Mouse (Mus musculus) bone marrow macrophage, adult 2 months (primary cell): ENCODE measurements around the gene Nme7. TPM values are rescaled to one million over a fixed set of nuclear protein-coding genes. Genes with fewer than 3 reads are reported as not detected.

ENCODE experiments used
- H3K27ac ChIP-seq: 2 replicates; pipeline ENCODE4 v1.5.1; 2012; ENCODE audit warnings: low read depth, low read length; ENCODE audit not compliant: insufficient read depth
- H3K4me1 ChIP-seq: 2 replicates; pipeline ENCODE4 v1.6.1; 2012; ENCODE audit warnings: low read length; ENCODE audit not compliant: control insufficient read depth, insufficient read depth
- H3K4me3 ChIP-seq: 2 replicates; pipeline ENCODE4 v1.5.1; 2012; ENCODE audit warnings: mild to moderate bottlenecking, low read length, moderate library complexity; ENCODE audit not compliant: insufficient read depth
- CTCF ChIP-seq: IDR thresholded peaks from 2 replicates; pipeline ENCODE4 v1.5.1; 2012; ENCODE audit warnings: low read depth, mild to moderate bottlenecking, low read length, moderate library complexity
- POLR2A ChIP-seq: IDR thresholded peaks from 2 replicates; pipeline ENCODE4 v1.6.1; 2012; ENCODE audit warnings: mild to moderate bottlenecking, low read depth, low read length, borderline replicate concordance
- polyA plus RNA-seq: library from polyadenylated mRNA; stranded (reverse); fragments of >200 nt; gene quantifications from 2 replicates; pipeline ENCODE4 v1.2.4, GENCODE M21; 2012; ENCODE audit not compliant: missing spikeins, insufficient read depth, insufficient read length

The Nme7 gene
- polyA plus RNA-seq, 1 experiment = 16.0 TPM

- TF ChIP-seq POLR2A (no peak), CTCF (no peak)
- Histone ChIP-seq H3K4me1 (peaks cover 6% of the 10 kb centered on the region), H3K4me3 (no peak overlapping the region), H3K27ac (peak overlapping the region; percentile 37; the same call in 1 of the 2 replicates)
Measured at GRCm38 (mm10) chr1:164397672-164398071, 93.8 kb downstream of the Nme7 start.

- Histone ChIP-seq H3K4me3 (no peak overlapping the region), H3K27ac (no peak overlapping the region), H3K4me1 (peaks cover 6% of the 10 kb centered on the region)
- TF ChIP-seq CTCF = no peak
- TF ChIP-seq POLR2A = no peak
Measured at GRCm38 (mm10) chr1:164399578-164399977, 95.7 kb downstream of the Nme7 start.

DNA sequence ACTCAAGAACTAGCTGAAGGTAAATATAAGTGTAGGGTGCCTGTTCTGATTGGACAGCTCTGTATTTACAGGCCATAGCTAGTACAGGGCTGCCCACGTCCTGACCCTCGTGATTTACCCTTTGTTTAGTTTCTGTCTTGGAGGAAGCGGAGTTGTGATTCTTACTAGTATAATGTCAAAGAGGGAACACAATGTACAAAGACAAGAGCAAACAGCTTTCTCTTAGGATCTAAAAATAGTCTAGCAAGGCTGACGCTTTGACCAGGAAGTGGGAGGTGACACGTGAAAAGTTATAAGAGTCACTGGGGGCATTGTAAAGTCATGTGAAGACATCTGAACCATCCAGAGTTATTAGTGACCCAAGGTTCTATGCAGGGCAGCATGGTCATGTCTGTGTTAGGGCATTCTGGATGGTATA, 101.5 kb downstream of the Nme7 start:
- Histone ChIP-seq H3K4me3 (no peak overlapping the region), H3K27ac (peak overlapping the region; percentile 73), H3K4me1 (peaks cover 13% of the 10 kb centered on the region)
- TF ChIP-seq POLR2A (no peak), CTCF (no peak)

- Histone ChIP-seq H3K4me1 (peaks cover 13% of the 10 kb centered on the region), H3K4me3 (no peak overlapping the region), H3K27ac (no peak overlapping the region)
- TF ChIP-seq CTCF (no peak), POLR2A (no peak)
Measured at GRCm38 (mm10) chr1:164406506-164406905, 102.6 kb downstream of the Nme7 start.

GRCm38 (mm10) chr1:164408655-164409054, 104.7 kb downstream of the Nme7 start:
- Histone ChIP-seq H3K4me3 (no peak overlapping the region), H3K27ac (no peak overlapping the region), H3K4me1 (peaks cover 13% of the 10 kb centered on the region)
- TF ChIP-seq POLR2A (no peak), CTCF (no peak)

- TF ChIP-seq POLR2A (no peak), CTCF (no peak)
- no peaks in the 10 kb centered on the region; the same call in 1 of the 2 replicates for H3K4me1 ChIP-seq
- H3K4me3 ChIP-seq = no peak overlapping the region
- no peak overlapping the region for H3K27ac ChIP-seq
Measured at GRCm38 (mm10) chr1:164411306-164411705, 107.4 kb downstream of the Nme7 start.

DNA sequence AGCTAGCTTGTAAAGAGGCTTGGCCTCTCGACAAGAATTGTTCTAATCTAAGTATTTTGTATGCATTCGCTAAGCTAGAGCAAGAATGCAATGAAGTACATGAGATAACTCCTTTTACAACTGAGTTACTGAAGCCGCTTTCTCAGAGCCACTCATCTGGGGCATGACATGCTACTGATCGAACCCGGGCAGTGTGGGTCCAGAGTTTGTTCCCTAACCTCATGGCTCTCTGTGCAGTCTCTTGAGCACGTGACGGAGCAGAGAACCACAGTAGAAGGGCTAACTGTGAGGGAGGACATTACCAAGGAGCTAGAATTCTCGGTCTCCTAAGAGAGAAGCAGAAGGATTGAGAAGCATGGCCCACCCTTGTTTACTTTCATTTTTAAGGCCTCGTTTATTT, 109.0 kb downstream of the Nme7 start:
- H3K27ac ChIP-seq = no peak overlapping the region

GRCm38 (mm10) chr1:164413608-164414007, 109.7 kb downstream of the Nme7 start:
- TF ChIP-seq CTCF (no peak), POLR2A (no peak)
- Histone ChIP-seq H3K4me1 (no peaks in the 10 kb centered on the region), H3K4me3 (no peak overlapping the region), H3K27ac (no peak overlapping the region)

More for the DNA sequence above, 109.0 kb downstream of the Nme7 start:
- no peaks in the 10 kb centered on the region for H3K4me1 ChIP-seq
- H3K4me3 ChIP-seq = no peak overlapping the region
- TF ChIP-seq POLR2A (no peak), CTCF (no peak)

GRCm38 (mm10) chr1:164415347-164415751, 111.4 kb downstream of the Nme7 start:
- TF ChIP-seq POLR2A = no peak
- no peak for TF ChIP-seq CTCF
- Histone ChIP-seq H3K4me3 (no peak overlapping the region), H3K4me1 (no peaks in the 10 kb centered on the region), H3K27ac (no peak overlapping the region)

- Histone ChIP-seq H3K27ac (no peak overlapping the region), H3K4me1 (no peaks in the 10 kb centered on the region), H3K4me3 (no peak overlapping the region)
- TF ChIP-seq CTCF = no peak
- TF ChIP-seq POLR2A = no peak
Measured at GRCm38 (mm10) chr1:164416692-164417394, 112.9 kb downstream of the Nme7 start.
